Mouse (Mus musculus) testis, adult 2 months (tissue): ENCODE data around the gene 1700017B05Rik. TPM values are rescaled to one million over a fixed set of nuclear protein-coding genes. Genes with fewer than 3 reads are reported as not detected.

Experiments
- H3K27ac ChIP-seq: fragments of 200-500 bp; 2 replicates; pipeline ENCODE4 v1.5.1; 2012; ENCODE audit warnings: low read depth, low read length; ENCODE audit not compliant: control insufficient read depth, insufficient read depth
- H3K27me3 ChIP-seq: fragments of 200-500 bp; 2 replicates; pipeline ENCODE4 v1.6.1; 2012; ENCODE audit warnings: mild to moderate bottlenecking, low read length, moderate library complexity; ENCODE audit not compliant: control insufficient read depth, insufficient read depth
- H3K36me3 ChIP-seq: fragments of 200-500 bp; 2 replicates; pipeline ENCODE4 v1.6.1; 2012; ENCODE audit warnings: mild to moderate bottlenecking, low read length; ENCODE audit not compliant: control insufficient read depth, insufficient read depth
- H3K4me1 ChIP-seq: fragments of 200-500 bp; 2 replicates; pipeline ENCODE4 v1.6.1; 2012; ENCODE audit warnings: low read length; ENCODE audit not compliant: control insufficient read depth, insufficient read depth
- H3K4me3 ChIP-seq: fragments of 200-500 bp; 2 replicates; pipeline ENCODE4 v1.5.1; 2012; ENCODE audit warnings: low read depth, mild to moderate bottlenecking, low read length, moderate library complexity, mixed read lengths; ENCODE audit not compliant: control insufficient read depth
- CTCF ChIP-seq: fragments of 200-500 bp; IDR thresholded peaks from 2 replicates; pipeline ENCODE4 v1.5.1; 2012; ENCODE audit warnings: low read depth, mild to moderate bottlenecking, inconsistent platforms, low read length, moderate library complexity; ENCODE audit not compliant: control insufficient read depth, insufficient read depth, insufficient replicate concordance
- POLR2A ChIP-seq: fragments of 200-500 bp; IDR thresholded peaks from 2 replicates; pipeline ENCODE4 v1.6.1; 2012; ENCODE audit warnings: low read depth, mild to moderate bottlenecking, inconsistent platforms, low read length, moderate library complexity; ENCODE audit not compliant: control insufficient read depth
- polyA plus RNA-seq: library from polyadenylated mRNA; depleted of rRNA; stranded (reverse); fragments of >200 nt; gene quantifications from 2 replicates; pipeline ENCODE4 v1.2.3, GENCODE M21; 2012

The 1700017B05Rik gene
- polyA plus RNA-seq, 1 experiment: 87.2 TPM

DNA sequence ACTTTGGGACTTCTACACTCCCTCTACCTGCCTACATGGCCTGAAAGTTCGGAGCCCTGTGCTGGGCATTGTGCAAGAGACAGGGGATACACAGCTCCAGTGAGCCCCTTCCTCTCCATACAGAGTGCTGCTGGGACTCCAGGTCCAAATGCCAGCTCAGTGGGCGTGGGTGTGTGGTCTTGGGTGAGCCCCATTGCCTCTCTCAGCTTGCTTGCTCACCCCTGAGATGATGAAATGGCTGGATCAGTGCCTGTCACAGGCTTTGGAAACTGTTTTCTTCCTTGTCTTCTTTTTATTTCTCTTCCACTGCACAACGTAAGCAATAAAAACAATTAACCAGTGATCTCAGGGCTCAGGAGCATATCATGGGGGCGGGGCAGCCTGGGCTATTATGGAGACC lies 20.9 kb upstream of the 1700017B05Rik start:
- Histone ChIP-seq H3K27ac (no peak overlapping the region), H3K27me3 (no peaks in the 10 kb centered on the region), H3K36me3 (no peaks in the 10 kb centered on the region), H3K4me3 (no peak overlapping the region), H3K4me1 (peaks cover 6% of the 10 kb centered on the region)
- TF ChIP-seq CTCF (no peak), POLR2A (no peak)

DNA sequence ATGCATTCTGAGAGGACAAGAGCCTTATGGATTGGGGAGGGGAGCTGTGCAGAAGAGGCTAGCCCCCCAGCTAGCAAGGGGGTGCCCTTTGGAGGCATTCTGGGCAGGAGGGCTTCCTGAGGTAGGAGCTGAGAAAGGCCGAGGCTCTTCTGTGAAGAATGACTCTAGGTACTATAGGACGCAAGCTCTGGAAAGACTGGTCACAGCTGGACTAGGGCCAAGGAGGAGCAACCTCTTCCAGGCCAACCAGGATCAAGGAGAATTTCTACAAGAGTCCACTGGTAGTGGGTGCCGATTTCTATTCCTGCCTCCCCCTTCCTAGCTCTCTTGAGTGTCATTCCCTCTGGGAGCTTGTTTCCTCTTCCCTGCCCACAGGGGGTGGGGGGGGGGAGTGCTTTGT lies 20.3 kb upstream of the 1700017B05Rik start:
- no peaks in the 10 kb centered on the region for H3K36me3 ChIP-seq
- no peaks in the 10 kb centered on the region for H3K27me3 ChIP-seq
- H3K27ac ChIP-seq: no peak overlapping the region
- peaks cover 6% of the 10 kb centered on the region for H3K4me1 ChIP-seq
- H3K4me3 ChIP-seq: no peak overlapping the region
- TF ChIP-seq CTCF: no peak

DNA sequence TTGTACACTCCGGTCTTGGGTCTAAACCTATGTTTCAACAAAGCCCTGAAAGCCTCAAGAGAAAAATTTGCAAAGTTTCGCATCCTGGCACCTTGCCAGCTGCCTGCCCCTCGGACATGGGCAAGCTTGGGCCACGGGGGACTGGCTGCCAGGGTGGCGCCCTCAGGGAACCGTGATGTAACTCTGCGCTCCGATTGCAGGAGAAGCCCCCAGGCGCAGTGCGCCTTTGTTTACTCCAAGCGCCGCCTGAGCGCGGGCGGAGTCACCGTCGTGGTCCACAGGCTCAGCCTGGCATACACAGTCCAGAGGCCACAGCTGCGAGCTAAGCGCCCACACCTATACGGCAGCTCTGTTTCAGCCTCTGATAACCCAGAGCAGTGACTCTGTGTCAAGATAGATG lies 19.1 kb upstream of the 1700017B05Rik start:
- no peaks in the 10 kb centered on the region for H3K36me3 ChIP-seq
- TF ChIP-seq POLR2A (no peak), CTCF (no peak)
- no peak overlapping the region for H3K4me3 ChIP-seq
- no peak overlapping the region for H3K27ac ChIP-seq
- peaks cover 6% of the 10 kb centered on the region for H3K4me1 ChIP-seq
- H3K27me3 ChIP-seq: no peaks in the 10 kb centered on the region

DNA sequence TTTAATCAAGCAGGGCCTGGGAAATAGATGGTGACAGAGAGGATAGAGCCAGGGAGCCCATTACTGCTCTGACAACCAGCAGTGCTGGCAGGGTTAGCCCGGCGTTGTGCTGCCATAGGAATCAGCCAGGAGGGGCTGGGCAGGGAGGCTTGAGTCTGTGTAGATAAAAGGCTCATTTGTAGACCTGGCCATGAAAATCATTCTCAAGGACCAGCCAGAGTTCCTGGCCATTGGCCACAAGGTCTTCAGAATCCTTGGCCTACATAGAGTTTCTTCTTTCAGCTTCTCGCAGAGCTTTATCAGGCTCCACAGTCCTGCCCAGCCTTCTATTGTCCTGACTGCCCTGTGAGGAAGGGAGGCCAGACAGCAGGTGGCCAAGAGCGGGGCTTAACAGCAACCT lies 17.0 kb upstream of the 1700017B05Rik start:
- H3K27me3 ChIP-seq: no peaks in the 10 kb centered on the region
- no peaks in the 10 kb centered on the region for H3K36me3 ChIP-seq
- no peak overlapping the region for H3K4me3 ChIP-seq
- H3K4me1 ChIP-seq: peaks cover 6% of the 10 kb centered on the region
- 0 out of 2 replicates have a peak, but pooled peaks have one; percentile 21 for TF ChIP-seq POLR2A
- no peak for TF ChIP-seq CTCF
- H3K27ac ChIP-seq: peak overlapping the region; percentile 59

DNA sequence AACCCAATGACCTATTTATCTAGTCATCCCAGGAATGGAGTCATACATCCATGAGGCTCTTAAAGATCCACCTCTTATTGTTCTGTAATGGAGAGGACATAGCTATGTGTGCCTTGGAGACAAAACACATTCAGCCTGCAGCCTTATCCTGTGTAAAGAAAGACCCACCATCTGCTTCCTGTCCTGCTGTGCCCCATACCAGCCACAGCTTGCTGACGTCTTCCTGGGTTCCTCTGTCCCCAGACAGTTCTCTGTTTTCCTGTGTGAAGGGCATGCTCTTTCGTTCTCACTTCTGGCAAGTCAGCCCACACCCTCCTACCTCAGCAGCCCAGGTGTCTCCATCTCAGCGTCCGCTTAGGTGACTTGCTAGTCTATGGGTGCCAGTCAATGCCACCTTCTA lies 15.9 kb upstream of the 1700017B05Rik start:
- no peaks in the 10 kb centered on the region for H3K36me3 ChIP-seq
- no peaks in the 10 kb centered on the region for H3K27me3 ChIP-seq
- no peak overlapping the region for H3K27ac ChIP-seq
- TF ChIP-seq POLR2A: no peak
- no peak for TF ChIP-seq CTCF
- peaks cover 6% of the 10 kb centered on the region for H3K4me1 ChIP-seq
- no peak overlapping the region for H3K4me3 ChIP-seq

DNA sequence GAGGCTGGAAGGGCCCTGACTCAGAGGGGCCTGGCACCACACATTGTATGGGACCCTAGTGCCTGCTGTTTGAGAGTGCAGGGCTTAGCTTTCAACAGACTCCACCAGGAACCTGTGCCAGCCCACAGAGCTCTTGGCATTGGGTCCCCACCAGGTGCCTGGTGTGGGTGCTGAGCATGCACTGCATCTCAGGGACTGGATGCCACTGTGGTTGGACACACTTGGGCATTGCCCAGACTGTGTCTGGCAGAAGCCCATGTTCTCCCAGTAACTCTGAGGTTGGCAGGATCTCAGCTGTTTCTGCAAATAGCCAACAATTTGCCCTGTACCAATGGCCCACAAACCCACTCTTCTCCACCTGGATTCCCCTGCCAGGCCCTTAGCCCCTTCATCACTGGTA lies 13.9 kb upstream of the 1700017B05Rik start:
- TF ChIP-seq CTCF (no peak), POLR2A (no peak)
- H3K4me3 ChIP-seq: no peak overlapping the region
- H3K27ac ChIP-seq: no peak overlapping the region
- H3K4me1 ChIP-seq: peaks cover 3% of the 10 kb centered on the region
- H3K36me3 ChIP-seq: no peaks in the 10 kb centered on the region
- no peaks in the 10 kb centered on the region for H3K27me3 ChIP-seq

DNA sequence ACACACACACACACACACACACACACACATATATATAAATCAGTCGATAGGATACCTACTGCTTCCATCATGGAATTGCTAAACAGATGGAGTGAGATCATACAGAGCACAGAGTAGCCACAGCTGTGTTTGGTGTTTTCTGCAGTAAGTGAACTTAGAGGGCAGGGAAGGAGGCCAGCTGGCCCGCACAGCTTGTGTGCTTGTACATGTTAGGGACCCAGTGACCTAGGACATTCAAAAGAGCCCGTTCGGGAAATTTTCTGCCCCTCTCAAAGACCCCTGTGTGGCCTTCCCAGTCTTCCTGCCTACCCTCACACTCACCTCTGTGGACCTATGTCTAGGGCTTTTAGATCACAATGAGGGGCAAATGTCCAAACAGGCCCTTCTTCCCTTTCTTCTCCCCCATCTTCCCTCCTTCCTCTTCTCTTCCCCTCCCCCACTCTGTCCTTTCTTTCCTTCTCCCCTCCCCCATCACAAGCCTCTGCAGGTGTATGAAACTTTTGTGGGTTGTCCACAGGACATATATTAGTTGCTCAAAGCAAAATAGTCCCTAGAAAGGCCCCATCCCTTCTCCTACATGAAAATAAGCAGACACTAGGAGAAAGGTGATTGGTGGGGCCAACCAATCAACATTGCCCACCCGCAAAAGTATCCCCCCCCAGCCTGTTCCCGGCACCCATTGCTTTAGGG lies 11.5 kb upstream of the 1700017B05Rik start:
- Histone ChIP-seq H3K27ac (no peak overlapping the region), H3K36me3 (no peaks in the 10 kb centered on the region), H3K27me3 (no peaks in the 10 kb centered on the region), H3K4me1 (no peaks in the 10 kb centered on the region; the same call in 1 of the 2 replicates), H3K4me3 (no peak overlapping the region)
- TF ChIP-seq POLR2A: no peak
- TF ChIP-seq CTCF: no peak
